Mouse (Mus musculus): ENCODE results near the gene Rhd.

DNA sequence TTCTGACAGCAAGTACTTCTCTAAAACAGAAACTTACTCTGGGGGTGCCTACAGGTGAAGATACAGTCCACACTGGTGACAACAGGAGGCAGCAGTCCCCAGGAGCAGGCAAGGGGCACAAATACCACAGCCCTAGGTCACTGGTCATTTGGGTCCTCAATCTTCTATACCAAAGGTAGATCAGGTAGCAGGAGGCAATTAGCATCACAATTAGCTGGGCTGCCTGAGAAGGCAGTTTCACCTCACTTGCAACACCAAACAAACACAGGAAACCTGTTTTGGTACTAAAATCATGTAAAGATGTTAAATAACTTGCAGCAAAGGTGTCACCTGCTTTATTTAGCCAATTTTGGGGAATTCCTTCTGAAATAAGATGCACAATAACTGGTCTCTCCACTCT, 38.0 kb upstream of the Rhd start:
- TF ChIP-seq POLR2A (IDR thresholded peaks at IDR 0.05; ENCODE audit: borderline replicate concordance, control insufficient read depth, low read depth, low read length) (no peak), CTCF (IDR thresholded peaks at IDR 0.05; ENCODE audit: control insufficient read depth, insufficient read depth, low read length) (no peak)

Measured in bone marrow, adult 2 months (tissue).